Mouse (Mus musculus): ENCODE measurements around the gene Cadm2. TPM values are rescaled to one million over a fixed set of nuclear protein-coding genes. Genes with fewer than 3 reads are reported as not detected.

Gene Cadm2
- polyA plus RNA-seq, 1 experiment from 2014 or later = 13.4 TPM

- H3K36me3 ChIP-seq (ENCODE audit: control insufficient read depth, insufficient read depth, low read length) = no peaks in the 10 kb centered on the region
- H3K4me2 ChIP-seq (ENCODE audit: low read length) = no peak overlapping the region
- H3K27ac ChIP-seq (ENCODE audit: low read depth, low read length) = no peak overlapping the region
- no peak for ATAC-seq
- no peaks in the 10 kb centered on the region for H3K27me3 ChIP-seq (replicated peaks; ENCODE audit: control insufficient read depth, insufficient read depth, low read length)
- no peak overlapping the region for H3K9ac ChIP-seq (ENCODE audit: low read length)
- H3K4me1 ChIP-seq (ENCODE audit: control insufficient read depth, insufficient read depth, low read length) = no peaks in the 10 kb centered on the region; the same call in 1 of the 2 replicates
- no peaks in the 10 kb centered on the region for H3K9me3 ChIP-seq (replicated peaks; ENCODE audit: control insufficient read depth, low read length)
- WGBS = 73% methylated on average over 6 of the region's 6 CpGs
- DNase-seq (ENCODE audit: low spot score) = no peak
- H3K4me3 ChIP-seq (ENCODE audit: low read depth, low read length) = no peak overlapping the region
Measured at GRCm38 (mm10) chr16:66987741-66988140, 633.0 kb downstream of the Cadm2 start.

GRCm38 (mm10) chr16:66986879-66987278 is 633.8 kb downstream of the Cadm2 start:
- Histone ChIP-seq H3K27me3 (replicated peaks; ENCODE audit: control insufficient read depth, insufficient read depth, low read length) (no peaks in the 10 kb centered on the region), H3K4me2 (ENCODE audit: low read length) (no peak overlapping the region), H3K9ac (ENCODE audit: low read length) (no peak overlapping the region), H3K4me3 (ENCODE audit: low read depth, low read length) (no peak overlapping the region), H3K27ac (ENCODE audit: low read depth, low read length) (no peak overlapping the region), H3K9me3 (replicated peaks; ENCODE audit: control insufficient read depth, low read length) (no peaks in the 10 kb centered on the region), H3K4me1 (ENCODE audit: control insufficient read depth, insufficient read depth, low read length) (no peaks in the 10 kb centered on the region; the same call in 1 of the 2 replicates), H3K36me3 (ENCODE audit: control insufficient read depth, insufficient read depth, low read length) (no peaks in the 10 kb centered on the region)
- DNase-seq (ENCODE audit: low spot score) (no peak), ATAC-seq (no peak)
- WGBS = 83% methylated on average over 7 of the region's 7 CpGs

GRCm38 (mm10) chr16:66970912-66971311 is 649.8 kb downstream of the Cadm2 start:
- WGBS = 70% methylated on average over 3 of the region's 3 CpGs
- Histone ChIP-seq H3K9ac (ENCODE audit: low read length) (no peak overlapping the region), H3K9me3 (replicated peaks; ENCODE audit: control insufficient read depth, low read length) (no peaks in the 10 kb centered on the region), H3K4me3 (ENCODE audit: low read depth, low read length) (no peak overlapping the region), H3K4me1 (ENCODE audit: control insufficient read depth, insufficient read depth, low read length) (peaks cover 6% of the 10 kb centered on the region; the same call in 1 of the 2 replicates), H3K36me3 (ENCODE audit: control insufficient read depth, insufficient read depth, low read length) (no peaks in the 10 kb centered on the region), H3K4me2 (ENCODE audit: low read length) (no peak overlapping the region), H3K27me3 (replicated peaks; ENCODE audit: control insufficient read depth, insufficient read depth, low read length) (no peaks in the 10 kb centered on the region), H3K27ac (ENCODE audit: low read depth, low read length) (no peak overlapping the region)
- ATAC-seq = no peak
- DNase-seq (ENCODE audit: low spot score) = no peak

- ATAC-seq (peak; percentile 92), DNase-seq (ENCODE audit: low spot score) (peak; percentile 89)
- H3K9me3 ChIP-seq (replicated peaks; ENCODE audit: control insufficient read depth, low read length) = no peaks in the 10 kb centered on the region
- whole genome bisulfite sequencing = 16% methylated on average over 11 of the region's 11 CpGs
- no peak overlapping the region for H3K4me3 ChIP-seq (ENCODE audit: low read depth, low read length)
- no peak overlapping the region for H3K9ac ChIP-seq (ENCODE audit: low read length)
- peaks cover 6% of the 10 kb centered on the region; the same call in 1 of the 2 replicates for H3K4me1 ChIP-seq (ENCODE audit: control insufficient read depth, insufficient read depth, low read length)
- H3K27ac ChIP-seq (ENCODE audit: low read depth, low read length) = no peak overlapping the region
- H3K4me2 ChIP-seq (ENCODE audit: low read length) = peak overlapping the region; percentile 12; the same call in 1 of the 2 replicates
- H3K27me3 ChIP-seq (replicated peaks; ENCODE audit: control insufficient read depth, insufficient read depth, low read length) = no peaks in the 10 kb centered on the region
- no peaks in the 10 kb centered on the region for H3K36me3 ChIP-seq (ENCODE audit: control insufficient read depth, insufficient read depth, low read length)
Measured at GRCm38 (mm10) chr16:66969520-66970144, 651.1 kb downstream of the Cadm2 start.

- H3K9ac ChIP-seq (ENCODE audit: low read length) = no peak overlapping the region
- no peaks in the 10 kb centered on the region for H3K36me3 ChIP-seq (ENCODE audit: control insufficient read depth, insufficient read depth, low read length)
- DNase-seq (ENCODE audit: low spot score) = peak; percentile 14
- H3K27ac ChIP-seq (ENCODE audit: low read depth, low read length) = no peak overlapping the region
- ATAC-seq = no peak
- no peaks in the 10 kb centered on the region for H3K27me3 ChIP-seq (replicated peaks; ENCODE audit: control insufficient read depth, insufficient read depth, low read length)
- peaks cover 6% of the 10 kb centered on the region; the same call in 1 of the 2 replicates for H3K4me1 ChIP-seq (ENCODE audit: control insufficient read depth, insufficient read depth, low read length)
- H3K4me3 ChIP-seq (ENCODE audit: low read depth, low read length) = no peak overlapping the region
- no peaks in the 10 kb centered on the region for H3K9me3 ChIP-seq (replicated peaks; ENCODE audit: control insufficient read depth, low read length)
- no peak overlapping the region for H3K4me2 ChIP-seq (ENCODE audit: low read length)
- WGBS = 36% methylated on average over 5 of the region's 5 CpGs
Measured at GRCm38 (mm10) chr16:66968336-66968735, 652.4 kb downstream of the Cadm2 start.

- Histone ChIP-seq H3K27ac (ENCODE audit: low read depth, low read length) (no peak overlapping the region), H3K4me3 (ENCODE audit: low read depth, low read length) (no peak overlapping the region), H3K9me3 (replicated peaks; ENCODE audit: control insufficient read depth, low read length) (no peaks in the 10 kb centered on the region), H3K9ac (ENCODE audit: low read length) (no peak overlapping the region), H3K4me2 (ENCODE audit: low read length) (no peak overlapping the region), H3K4me1 (ENCODE audit: control insufficient read depth, insufficient read depth, low read length) (peaks cover 6% of the 10 kb centered on the region; the same call in 1 of the 2 replicates), H3K27me3 (replicated peaks; ENCODE audit: control insufficient read depth, insufficient read depth, low read length) (no peaks in the 10 kb centered on the region), H3K36me3 (ENCODE audit: control insufficient read depth, insufficient read depth, low read length) (no peaks in the 10 kb centered on the region)
- 69% methylated on average over 8 of the region's 8 CpGs for WGBS
- DNase-seq (ENCODE audit: low spot score) (peak; percentile 23), ATAC-seq (no peak)
Measured at GRCm38 (mm10) chr16:66967686-66968085, 653.0 kb downstream of the Cadm2 start.

- no peak for ATAC-seq
- Histone ChIP-seq H3K9me3 (replicated peaks; ENCODE audit: control insufficient read depth, low read length) (no peaks in the 10 kb centered on the region), H3K27me3 (replicated peaks; ENCODE audit: control insufficient read depth, insufficient read depth, low read length) (no peaks in the 10 kb centered on the region), H3K36me3 (ENCODE audit: control insufficient read depth, insufficient read depth, low read length) (no peaks in the 10 kb centered on the region), H3K4me2 (ENCODE audit: low read length) (no peak overlapping the region), H3K4me1 (ENCODE audit: control insufficient read depth, insufficient read depth, low read length) (no peaks in the 10 kb centered on the region), H3K9ac (ENCODE audit: low read length) (no peak overlapping the region), H3K4me3 (ENCODE audit: low read depth, low read length) (no peak overlapping the region), H3K27ac (ENCODE audit: low read depth, low read length) (no peak overlapping the region)
- no peak for DNase-seq (ENCODE audit: low spot score)
- 90% methylated on average over 3 of the region's 3 CpGs for WGBS
Measured at GRCm38 (mm10) chr16:66959146-66959545, 661.6 kb downstream of the Cadm2 start.

- H3K27me3 ChIP-seq (replicated peaks; ENCODE audit: control insufficient read depth, insufficient read depth, low read length) = no peaks in the 10 kb centered on the region
- ATAC-seq = no peak
- H3K4me3 ChIP-seq (ENCODE audit: low read depth, low read length) = no peak overlapping the region
- no peaks in the 10 kb centered on the region for H3K9me3 ChIP-seq (replicated peaks; ENCODE audit: control insufficient read depth, low read length)
- peak; percentile 54 for DNase-seq (ENCODE audit: low spot score)
- H3K9ac ChIP-seq (ENCODE audit: low read length) = no peak overlapping the region
- no peak overlapping the region for H3K4me2 ChIP-seq (ENCODE audit: low read length)
- H3K4me1 ChIP-seq (ENCODE audit: control insufficient read depth, insufficient read depth, low read length) = no peaks in the 10 kb centered on the region
- 73% methylated on average over 2 of the region's 2 CpGs for WGBS
- no peaks in the 10 kb centered on the region for H3K36me3 ChIP-seq (ENCODE audit: control insufficient read depth, insufficient read depth, low read length)
- no peak overlapping the region for H3K27ac ChIP-seq (ENCODE audit: low read depth, low read length)
Measured at GRCm38 (mm10) chr16:66955876-66956275, 664.8 kb downstream of the Cadm2 start.

- 92% methylated on average over 6 of the region's 6 CpGs for WGBS
- Histone ChIP-seq H3K9me3 (replicated peaks; ENCODE audit: control insufficient read depth, low read length) (no peaks in the 10 kb centered on the region), H3K36me3 (ENCODE audit: control insufficient read depth, insufficient read depth, low read length) (no peaks in the 10 kb centered on the region), H3K4me1 (ENCODE audit: control insufficient read depth, insufficient read depth, low read length) (no peaks in the 10 kb centered on the region), H3K27me3 (replicated peaks; ENCODE audit: control insufficient read depth, insufficient read depth, low read length) (no peaks in the 10 kb centered on the region), H3K27ac (ENCODE audit: low read depth, low read length) (no peak overlapping the region), H3K4me3 (ENCODE audit: low read depth, low read length) (no peak overlapping the region), H3K9ac (ENCODE audit: low read length) (no peak overlapping the region), H3K4me2 (ENCODE audit: low read length) (no peak overlapping the region)
- DNase-seq (ENCODE audit: low spot score) = no peak
- ATAC-seq = no peak
Measured at GRCm38 (mm10) chr16:66936332-66936731, 684.4 kb downstream of the Cadm2 start.
